Mouse (Mus musculus): Measurements from ENCODE around the gene Map3k6. TPM values are rescaled to one million over a fixed set of nuclear protein-coding genes. Genes with fewer than 3 reads are reported as not detected.

Map3k6 gene
- polyA plus RNA-seq, 1 experiment = 4.7 TPM

- H3K4me3 ChIP-seq (ENCODE audit: control insufficient read depth, low read depth, low read length) = no peak overlapping the region
- no peak overlapping the region for H3K27ac ChIP-seq (ENCODE audit: control insufficient read depth, insufficient read depth, low read depth, low read length)
- H3K36me3 ChIP-seq (ENCODE audit: control insufficient read depth, insufficient read depth, low read length) = no peaks in the 10 kb centered on the region
- no peaks in the 10 kb centered on the region for H3K27me3 ChIP-seq (ENCODE audit: control insufficient read depth, insufficient read depth, low read length)
- TF ChIP-seq POLR2A (IDR thresholded peaks at IDR 0.05; ENCODE audit: control insufficient read depth, low read depth, low read length) (no peak), CTCF (IDR thresholded peaks at IDR 0.05; ENCODE audit: control insufficient read depth, insufficient read depth, insufficient replicate concordance, low read depth, low read length) (no peak)
- H3K4me1 ChIP-seq (ENCODE audit: control insufficient read depth, insufficient read depth, low read length) = peaks cover 5% of the 10 kb centered on the region; the same call in 1 of the 2 replicates
These were observed 11.0 kb upstream of the Map3k6 start for GRCm38 (mm10) chr4:133229582-133229981.

GRCm38 (mm10) chr4:133233285-133233976 lies 7.2 kb upstream of the Map3k6 start:
- H3K36me3 ChIP-seq (ENCODE audit: control insufficient read depth, insufficient read depth, low read length) = no peaks in the 10 kb centered on the region
- no peaks in the 10 kb centered on the region for H3K4me1 ChIP-seq (ENCODE audit: control insufficient read depth, insufficient read depth, low read length)
- no peak overlapping the region for H3K4me3 ChIP-seq (ENCODE audit: control insufficient read depth, low read depth, low read length)

GRCm38 (mm10) chr4:133234771-133235170 lies 5.8 kb upstream of the Map3k6 start:
- no peaks in the 10 kb centered on the region for H3K36me3 ChIP-seq (ENCODE audit: control insufficient read depth, insufficient read depth, low read length)
- no peak overlapping the region for H3K27ac ChIP-seq (ENCODE audit: control insufficient read depth, insufficient read depth, low read depth, low read length)
- TF ChIP-seq POLR2A (IDR thresholded peaks at IDR 0.05; ENCODE audit: control insufficient read depth, low read depth, low read length) = no peak
- TF ChIP-seq CTCF (IDR thresholded peaks at IDR 0.05; ENCODE audit: control insufficient read depth, insufficient read depth, insufficient replicate concordance, low read depth, low read length) = no peak
- H3K27me3 ChIP-seq (ENCODE audit: control insufficient read depth, insufficient read depth, low read length) = no peaks in the 10 kb centered on the region
- H3K4me3 ChIP-seq (ENCODE audit: control insufficient read depth, low read depth, low read length) = no peak overlapping the region
- no peaks in the 10 kb centered on the region for H3K4me1 ChIP-seq (ENCODE audit: control insufficient read depth, insufficient read depth, low read length)

More at GRCm38 (mm10) chr4:133233285-133233976, 7.2 kb upstream of the Map3k6 start:
- no peaks in the 10 kb centered on the region for H3K27me3 ChIP-seq (ENCODE audit: control insufficient read depth, insufficient read depth, low read length)
- peak; percentile 26; the same call in 1 of the 2 replicates for TF ChIP-seq CTCF (IDR thresholded peaks at IDR 0.05; ENCODE audit: control insufficient read depth, insufficient read depth, insufficient replicate concordance, low read depth, low read length)
- no peak for TF ChIP-seq POLR2A (IDR thresholded peaks at IDR 0.05; ENCODE audit: control insufficient read depth, low read depth, low read length)
- no peak overlapping the region for H3K27ac ChIP-seq (ENCODE audit: control insufficient read depth, insufficient read depth, low read depth, low read length)

- Histone ChIP-seq H3K4me3 (ENCODE audit: control insufficient read depth, low read depth, low read length) (no peak overlapping the region), H3K36me3 (ENCODE audit: control insufficient read depth, insufficient read depth, low read length) (no peaks in the 10 kb centered on the region), H3K4me1 (ENCODE audit: control insufficient read depth, insufficient read depth, low read length) (peaks cover 2% of the 10 kb centered on the region), H3K27ac (ENCODE audit: control insufficient read depth, insufficient read depth, low read depth, low read length) (no peak overlapping the region), H3K27me3 (ENCODE audit: control insufficient read depth, insufficient read depth, low read length) (no peaks in the 10 kb centered on the region)
- TF ChIP-seq CTCF (IDR thresholded peaks at IDR 0.05; ENCODE audit: control insufficient read depth, insufficient read depth, insufficient replicate concordance, low read depth, low read length) = no peak
- no peak for TF ChIP-seq POLR2A (IDR thresholded peaks at IDR 0.05; ENCODE audit: control insufficient read depth, low read depth, low read length)
These were observed 5.2 kb upstream of the Map3k6 start for GRCm38 (mm10) chr4:133235415-133235814.

- H3K36me3 ChIP-seq (ENCODE audit: control insufficient read depth, insufficient read depth, low read length) = no peaks in the 10 kb centered on the region
- TF ChIP-seq CTCF (IDR thresholded peaks at IDR 0.05; ENCODE audit: control insufficient read depth, insufficient read depth, insufficient replicate concordance, low read depth, low read length) = no peak
- no peak for TF ChIP-seq POLR2A (IDR thresholded peaks at IDR 0.05; ENCODE audit: control insufficient read depth, low read depth, low read length)
- H3K27me3 ChIP-seq (ENCODE audit: control insufficient read depth, insufficient read depth, low read length) = no peaks in the 10 kb centered on the region
- no peak overlapping the region for H3K27ac ChIP-seq (ENCODE audit: control insufficient read depth, insufficient read depth, low read depth, low read length)
- peaks cover 11% of the 10 kb centered on the region for H3K4me1 ChIP-seq (ENCODE audit: control insufficient read depth, insufficient read depth, low read length)
- H3K4me3 ChIP-seq (ENCODE audit: control insufficient read depth, low read depth, low read length) = no peak overlapping the region
These were observed 2.7 kb upstream of the Map3k6 start for GRCm38 (mm10) chr4:133237911-133238310.

- H3K27me3 ChIP-seq (ENCODE audit: control insufficient read depth, insufficient read depth, low read length) = no peaks in the 10 kb centered on the region
- H3K4me1 ChIP-seq (ENCODE audit: control insufficient read depth, insufficient read depth, low read length) = peaks cover 11% of the 10 kb centered on the region
- TF ChIP-seq POLR2A (IDR thresholded peaks at IDR 0.05; ENCODE audit: control insufficient read depth, low read depth, low read length) (peak; percentile 70; the same call in 1 of the 2 replicates), CTCF (IDR thresholded peaks at IDR 0.05; ENCODE audit: control insufficient read depth, insufficient read depth, insufficient replicate concordance, low read depth, low read length) (no peak; the same call in 1 of the 2 replicates)
- H3K36me3 ChIP-seq (ENCODE audit: control insufficient read depth, insufficient read depth, low read length) = no peaks in the 10 kb centered on the region
- peak overlapping the region; percentile 91 for H3K4me3 ChIP-seq (ENCODE audit: control insufficient read depth, low read depth, low read length)
- peak overlapping the region; percentile 86 for H3K27ac ChIP-seq (ENCODE audit: control insufficient read depth, insufficient read depth, low read depth, low read length)
These were observed 603 bp downstream of the Map3k6 start for GRCm38 (mm10) chr4:133240934-133241908.

GRCm38 (mm10) chr4:133241910-133242309 lies 1.3 kb downstream of the Map3k6 start:
- Histone ChIP-seq H3K36me3 (ENCODE audit: control insufficient read depth, insufficient read depth, low read length) (no peaks in the 10 kb centered on the region), H3K27ac (ENCODE audit: control insufficient read depth, insufficient read depth, low read depth, low read length) (no peak overlapping the region), H3K4me3 (ENCODE audit: control insufficient read depth, low read depth, low read length) (peak overlapping the region; percentile 91), H3K27me3 (ENCODE audit: control insufficient read depth, insufficient read depth, low read length) (no peaks in the 10 kb centered on the region), H3K4me1 (ENCODE audit: control insufficient read depth, insufficient read depth, low read length) (peaks cover 11% of the 10 kb centered on the region)
- TF ChIP-seq CTCF (IDR thresholded peaks at IDR 0.05; ENCODE audit: control insufficient read depth, insufficient read depth, insufficient replicate concordance, low read depth, low read length) (no peak), POLR2A (IDR thresholded peaks at IDR 0.05; ENCODE audit: control insufficient read depth, low read depth, low read length) (no peak)

Data from testis, adult 2 months (tissue).